Mouse (Mus musculus): ENCODE data around the gene Gm44596.
"Not testable (repeated sequence)": the region's sequence is repeated elsewhere in the genome, so short reads cannot be mapped to it uniquely, and the experiment has no call there.

Gm44596 gene

DNA sequence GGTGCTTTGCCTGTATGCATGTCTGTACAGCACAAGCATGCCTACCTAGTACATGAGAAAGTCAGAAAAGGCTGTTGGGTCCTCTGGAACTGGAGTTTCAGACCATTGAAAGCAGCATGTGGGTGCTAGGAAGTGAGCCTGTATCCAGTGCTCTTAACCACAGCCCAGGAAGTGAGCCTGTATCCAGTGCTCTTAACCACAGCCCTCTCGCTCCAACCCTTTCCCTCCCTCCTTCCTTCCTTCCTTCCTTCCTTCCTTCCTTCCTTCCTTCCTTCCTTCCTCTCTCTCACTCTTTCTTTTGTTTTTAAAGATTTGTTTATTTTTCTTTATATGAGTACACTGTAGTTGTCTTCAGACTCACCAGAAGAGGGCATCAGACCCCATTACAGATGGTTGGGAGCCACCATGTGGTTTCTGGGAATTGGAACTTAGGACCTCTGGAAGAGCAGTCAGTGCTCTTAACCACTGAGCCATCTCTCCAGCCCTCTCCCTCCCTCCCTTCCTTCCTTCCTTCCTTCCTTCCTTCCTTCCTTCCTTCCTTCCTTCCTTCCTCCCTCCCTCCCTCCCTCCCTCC lies 5.4 kb downstream of the Gm44596 start:
- not testable (repeated sequence) for DNase-seq (ENCODE audit: low read depth)

DNA sequence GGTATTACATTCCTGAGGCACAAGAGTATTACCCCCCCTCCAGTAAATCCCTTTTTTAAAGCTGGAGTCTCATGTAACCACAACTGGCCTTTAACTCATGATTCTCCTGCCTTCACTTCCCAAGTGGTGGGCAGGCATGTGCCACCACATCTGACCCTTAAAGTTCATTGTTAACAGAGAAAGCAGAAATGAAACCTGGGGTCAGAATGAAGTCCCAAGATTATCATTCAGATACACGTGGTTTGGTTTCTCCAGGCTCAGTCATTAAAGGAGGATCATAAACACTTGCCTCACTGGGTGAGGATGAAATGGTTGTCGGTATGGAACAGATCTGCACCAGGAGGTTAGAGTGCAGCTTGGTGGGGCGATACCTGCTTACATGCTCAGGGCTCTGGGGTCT lies 6.0 kb downstream of the Gm44596 start:
- no peak for DNase-seq (ENCODE audit: low read depth)

DNA sequence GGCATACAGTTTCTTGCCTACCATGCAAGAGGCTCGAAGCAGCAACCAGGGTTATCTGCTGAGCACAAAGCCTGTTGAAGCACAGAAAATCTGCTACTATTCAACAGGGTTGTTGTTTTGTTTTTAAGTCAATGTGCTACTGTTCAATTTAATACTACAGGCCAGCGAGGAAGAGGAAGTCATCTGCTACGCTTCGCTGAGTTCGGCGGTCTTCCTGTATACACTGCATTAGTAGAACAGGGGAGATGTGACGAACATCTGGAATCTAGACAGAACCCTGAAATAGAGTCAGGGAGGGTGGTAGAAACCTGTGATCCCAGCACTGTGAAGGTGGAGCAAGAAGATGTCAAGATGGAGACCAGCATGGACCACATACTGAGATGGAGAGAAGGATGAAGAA lies 8.4 kb downstream of the Gm44596 start:
- no peak for DNase-seq (ENCODE audit: low read depth)

DNA sequence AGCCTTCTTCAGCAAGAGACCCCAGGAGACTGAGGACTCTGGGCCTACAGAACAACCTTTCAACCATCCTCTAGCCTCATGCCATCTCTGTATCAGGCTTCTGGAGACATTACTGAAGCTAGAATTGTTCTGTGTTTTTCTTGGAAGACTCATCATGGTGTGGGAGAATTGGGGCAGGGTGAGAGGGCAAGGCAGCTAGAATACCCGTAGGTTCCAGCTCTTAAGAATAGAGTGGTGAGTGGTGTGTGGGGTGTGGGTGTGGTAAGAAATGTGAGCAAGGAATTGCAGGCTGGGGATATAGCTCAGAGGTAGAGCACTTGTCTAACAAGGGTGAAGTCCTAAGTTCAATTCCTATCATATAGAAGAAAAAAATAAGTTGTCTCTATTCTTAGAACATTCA lies 9.7 kb downstream of the Gm44596 start:
- DNase-seq (ENCODE audit: low read depth), result no peak

DNA sequence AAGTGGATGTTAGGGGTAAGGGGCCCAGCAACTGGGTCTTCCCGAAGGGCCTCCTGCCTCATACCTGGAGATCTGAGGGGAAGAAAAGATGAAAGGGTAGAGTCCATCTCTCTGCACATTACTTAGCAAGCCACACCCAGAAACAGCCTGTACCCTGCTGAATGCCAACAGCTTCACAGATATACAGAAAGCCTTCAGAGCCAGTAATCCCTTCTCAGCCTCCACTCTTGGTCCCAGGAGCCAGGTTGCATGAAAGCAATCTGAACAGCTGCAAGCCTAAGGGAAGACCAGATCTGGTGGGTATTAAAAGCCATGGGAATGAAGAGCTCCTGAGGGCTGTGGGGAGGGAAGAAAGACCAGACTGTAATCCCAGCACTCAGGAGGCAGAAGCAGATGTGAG lies 13.9 kb downstream of the Gm44596 start:
- no peak for DNase-seq (ENCODE audit: low read depth)

DNA sequence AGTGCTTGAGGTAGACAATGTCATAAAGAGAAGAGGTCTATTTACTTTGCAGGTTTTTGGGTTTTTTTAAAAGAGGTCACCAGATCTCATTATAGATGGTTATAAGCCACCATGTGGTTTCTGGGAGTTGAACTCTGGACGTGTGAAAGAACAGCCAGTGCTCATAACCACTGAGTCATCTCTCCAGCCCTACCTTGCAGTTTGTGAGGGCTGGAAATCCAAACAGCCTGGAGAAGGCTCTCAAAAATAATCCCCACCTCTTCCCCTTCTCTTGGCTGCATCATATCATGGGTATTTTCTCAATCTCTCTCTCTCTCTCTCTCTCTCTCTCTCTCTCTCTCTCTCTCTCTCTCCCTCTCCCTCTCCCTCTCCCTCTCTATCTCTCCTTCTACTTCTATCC lies 15.4 kb downstream of the Gm44596 start:
- no peak for DNase-seq (ENCODE audit: low read depth)

DNA sequence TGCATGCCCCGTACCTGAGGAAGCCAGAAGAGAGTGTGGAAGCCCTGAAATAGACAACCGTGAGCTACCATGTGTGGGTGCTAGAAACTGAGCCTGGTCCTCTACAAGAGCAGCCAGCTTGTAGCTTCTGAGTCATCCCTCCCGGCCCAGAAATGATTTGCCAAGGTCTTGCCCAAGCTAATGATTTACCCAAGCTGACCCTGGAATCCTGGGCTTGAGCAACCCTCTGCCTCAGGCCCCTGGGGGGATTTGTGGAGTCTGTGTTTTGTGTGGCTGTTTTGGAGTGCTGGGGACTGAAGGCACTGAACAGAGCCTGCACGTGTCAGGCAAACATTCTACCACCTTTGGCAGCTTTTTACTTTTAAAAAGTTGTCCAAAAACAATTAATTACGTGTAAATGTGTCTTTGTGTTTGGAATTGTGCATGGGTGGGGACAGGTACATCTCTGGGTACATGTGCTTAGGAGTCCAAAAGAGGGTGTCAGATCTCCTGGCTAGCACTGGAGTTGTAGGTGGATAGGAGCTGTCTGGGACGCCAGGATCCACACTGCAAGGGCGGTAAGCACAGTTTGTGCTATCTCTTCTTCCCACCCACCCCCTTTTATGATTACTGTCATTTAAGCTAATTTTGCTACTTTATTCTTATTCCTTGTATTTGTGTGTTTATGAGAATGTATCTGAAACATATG lies 22.4 kb downstream of the Gm44596 start:
- DNase-seq (ENCODE audit: low read depth), result no peak

DNA sequence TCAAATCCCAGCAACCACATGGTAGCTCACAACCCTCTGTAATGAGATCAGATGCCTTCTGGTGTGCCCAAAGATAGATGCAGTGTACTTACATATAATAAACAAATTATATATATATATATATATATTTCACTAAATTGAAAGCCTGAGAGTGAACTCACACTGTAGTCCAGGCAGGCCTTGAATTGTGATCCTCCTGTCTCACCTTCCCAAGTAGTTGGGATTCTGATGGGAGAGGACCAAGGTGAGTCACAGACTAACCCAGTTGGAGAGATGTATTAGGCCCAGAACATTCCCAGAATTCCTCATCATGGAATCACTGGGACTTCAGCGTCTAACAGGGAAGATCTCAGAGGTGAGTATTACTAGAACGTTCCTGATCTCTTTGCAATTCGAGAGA lies 23.7 kb downstream of the Gm44596 start, which contains the start of gene Nrip2:
TSS of gene Nrip2 (plus strand) at position 301 of the 400 bp plus-strand sequence.
- no peak for DNase-seq (ENCODE audit: low read depth)

DNA sequence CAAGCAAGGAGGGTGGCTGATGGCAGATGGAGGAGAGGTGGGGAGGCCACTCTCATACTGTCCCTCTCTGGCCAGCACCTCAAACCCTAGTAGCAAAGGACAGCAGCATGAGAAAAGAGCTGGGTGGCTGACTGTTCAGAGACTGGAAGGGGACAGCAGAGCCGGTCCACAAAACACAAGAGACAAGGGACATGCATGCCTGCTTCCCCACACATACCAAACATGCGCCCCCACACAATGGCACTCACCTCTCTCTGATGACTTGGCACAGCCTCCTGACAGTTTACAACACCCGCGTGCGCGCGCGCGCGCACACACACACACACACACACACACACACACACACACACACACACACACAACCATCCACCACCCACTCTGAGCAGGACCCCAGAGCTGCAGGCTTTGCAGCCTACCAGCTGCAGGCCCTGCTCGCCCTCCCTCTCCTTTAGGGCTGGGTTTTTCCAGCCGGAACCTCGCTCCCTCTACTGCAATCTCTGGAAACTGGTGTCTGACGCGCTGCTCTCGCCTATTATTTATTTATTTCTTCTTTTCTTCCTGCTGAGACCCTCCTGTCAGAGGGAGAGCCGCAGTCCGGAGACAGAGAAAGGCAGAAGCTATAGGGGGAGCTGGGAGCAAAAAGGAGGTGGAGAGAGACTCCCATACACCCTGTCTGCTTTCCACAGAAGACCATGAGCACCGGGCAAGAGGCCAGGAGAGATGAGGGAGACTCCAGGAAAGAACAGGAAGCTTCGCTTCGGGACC lies 24.3 kb downstream of the Gm44596 start:
- DNase-seq (ENCODE audit: low read depth), result no peak

DNA sequence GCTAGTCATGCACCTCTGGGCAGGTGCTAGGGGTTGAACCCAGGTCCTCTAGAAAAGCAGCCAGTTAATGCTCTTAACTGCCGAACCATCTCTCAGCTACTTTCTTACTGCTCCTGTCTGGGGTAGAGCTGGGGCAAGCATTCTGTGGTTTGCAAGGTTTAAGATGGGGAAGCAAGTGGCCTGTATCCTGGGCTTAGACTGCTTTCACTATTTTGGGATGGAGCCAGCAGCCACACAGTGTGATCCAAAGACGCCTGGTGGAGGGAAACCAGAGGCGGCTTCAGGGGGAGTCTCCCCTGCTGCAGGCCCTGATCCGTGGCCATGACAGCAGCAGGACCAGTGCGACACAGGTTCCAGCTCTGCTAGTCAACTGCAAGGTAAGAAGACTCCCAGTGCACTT lies 29.4 kb downstream of the Gm44596 start:
- DNase-seq (ENCODE audit: low read depth), result no peak

DNA sequence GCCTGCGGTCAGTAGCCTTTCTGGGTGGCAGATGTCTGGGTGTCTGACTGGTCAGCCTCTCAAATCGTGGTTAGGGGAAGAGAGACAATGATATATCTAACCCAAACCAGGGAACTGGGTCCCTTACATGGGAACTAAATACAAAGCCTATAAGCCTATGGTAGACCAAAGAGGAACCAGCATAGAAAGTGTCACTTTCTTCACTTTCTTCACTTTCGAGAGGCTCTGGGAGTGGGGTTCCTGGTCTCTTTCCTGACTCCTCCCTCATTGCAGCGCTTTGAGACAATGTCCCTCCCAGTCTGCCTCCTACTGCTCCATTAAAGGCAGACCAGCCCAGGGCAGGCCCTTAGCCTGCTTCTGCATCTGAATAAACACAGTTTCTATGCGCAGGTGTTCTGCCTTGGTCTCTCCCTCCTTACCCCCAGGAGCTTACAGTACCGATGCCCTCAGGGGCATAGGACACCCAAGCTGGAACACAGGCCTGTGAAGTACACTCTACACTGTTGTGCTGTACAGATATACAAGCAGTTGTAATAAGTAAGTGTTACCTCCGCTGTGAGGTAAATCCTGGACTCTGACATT lies 33.3 kb downstream of the Gm44596 start:
- no peak for DNase-seq (ENCODE audit: low read depth)

DNA sequence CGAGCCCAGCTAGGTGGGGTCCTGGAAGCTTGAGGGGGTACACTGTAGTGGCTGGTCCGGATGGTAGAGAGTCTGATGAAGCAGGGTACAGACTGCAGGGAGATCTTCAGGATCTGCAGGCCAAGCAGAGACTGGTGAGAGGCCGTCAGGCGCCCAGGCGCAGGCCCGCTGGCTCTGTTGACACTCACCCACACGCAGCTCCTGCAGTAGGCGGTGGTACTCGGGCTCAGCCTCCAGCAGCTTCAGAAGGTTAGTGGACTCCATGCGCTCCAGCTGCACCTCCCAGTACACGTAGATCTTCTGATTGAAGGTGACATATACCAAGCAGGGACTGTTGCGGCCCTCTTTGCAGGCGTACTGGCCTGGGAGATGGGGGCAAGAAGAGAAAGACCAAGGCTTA lies 35.0 kb downstream of the Gm44596 start:
- no peak for DNase-seq (ENCODE audit: low read depth)

DNA sequence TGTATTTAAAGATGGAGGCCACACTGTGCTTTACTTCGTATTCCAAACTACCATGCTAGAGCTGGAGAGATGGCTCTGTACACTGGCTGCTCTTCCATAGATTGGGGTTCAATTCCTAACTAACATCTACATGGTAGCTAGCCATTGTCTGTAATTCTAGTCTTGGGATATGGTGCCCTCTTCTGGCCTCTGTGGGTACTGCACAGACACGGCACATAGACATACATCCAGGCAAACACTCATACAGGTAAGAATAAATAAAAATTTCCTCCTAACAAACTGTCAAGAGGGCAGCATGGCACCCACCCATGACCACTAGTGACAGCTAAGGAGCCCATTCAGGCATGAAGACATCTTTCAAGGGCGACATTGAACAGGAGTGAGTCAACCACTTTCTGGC lies 35.8 kb downstream of the Gm44596 start:
- peak; percentile 84 for DNase-seq (ENCODE audit: low read depth)

DNA sequence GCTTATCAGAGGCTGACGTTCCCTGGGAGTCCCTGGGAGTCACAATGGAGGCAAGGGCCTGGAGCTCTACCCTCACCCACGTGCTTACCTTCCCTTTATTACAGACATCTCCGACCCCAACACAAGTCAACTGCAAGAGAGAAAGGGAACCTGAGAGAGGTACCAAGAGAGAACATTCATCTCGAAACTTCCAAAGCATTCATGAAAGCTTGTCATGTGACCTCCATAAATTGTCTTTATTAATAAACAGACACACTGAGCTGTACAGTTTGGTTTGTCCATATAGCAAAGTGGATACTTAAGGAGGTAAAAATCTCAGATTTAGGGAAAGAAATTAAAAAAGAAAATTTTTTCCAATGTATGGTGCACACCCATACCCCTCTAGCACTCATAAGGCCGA lies 40.9 kb downstream of the Gm44596 start:
- DNase-seq (ENCODE audit: low read depth), result no peak

DNA sequence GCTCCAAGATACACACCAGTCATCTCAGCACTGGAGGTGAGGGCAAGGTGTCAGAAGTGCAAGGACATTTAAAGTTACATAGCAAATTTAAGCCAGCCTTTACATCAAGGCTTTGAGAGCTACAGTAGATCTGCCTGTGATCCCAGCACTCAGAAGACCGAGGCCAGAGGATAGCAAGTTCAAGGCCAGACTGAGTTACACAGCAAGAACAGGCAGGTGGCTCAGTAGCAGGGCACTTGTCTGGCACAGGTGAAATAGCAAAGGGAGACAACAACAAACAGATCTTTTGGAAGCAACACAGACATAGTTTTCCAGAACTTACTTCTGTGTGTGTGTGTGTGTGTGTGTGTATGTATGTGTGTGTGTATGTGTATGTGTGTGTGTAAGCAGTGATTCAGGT lies 42.8 kb downstream of the Gm44596 start:
- DNase-seq (ENCODE audit: low read depth), result no peak

DNA sequence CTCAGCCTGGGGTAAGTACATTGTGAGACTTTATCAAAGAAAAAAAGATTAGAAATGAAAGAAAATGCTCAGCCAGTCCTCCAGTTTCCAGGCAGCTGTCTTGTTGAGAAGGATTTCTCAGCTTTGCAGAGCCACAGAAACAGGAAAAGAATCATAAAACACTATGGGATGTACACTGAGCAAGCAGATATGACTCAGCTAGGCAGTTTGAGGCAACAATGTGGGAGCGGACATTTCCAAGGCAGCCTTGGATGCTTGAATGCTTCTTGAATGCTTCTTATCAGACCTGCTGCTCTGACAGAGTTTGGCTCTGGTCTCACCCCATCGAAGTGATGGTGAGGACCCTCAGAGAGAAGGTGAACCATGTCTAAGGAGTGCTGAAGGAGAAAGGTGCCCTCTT lies 45.7 kb downstream of the Gm44596 start:
- no peak for DNase-seq (ENCODE audit: low read depth)

DNA sequence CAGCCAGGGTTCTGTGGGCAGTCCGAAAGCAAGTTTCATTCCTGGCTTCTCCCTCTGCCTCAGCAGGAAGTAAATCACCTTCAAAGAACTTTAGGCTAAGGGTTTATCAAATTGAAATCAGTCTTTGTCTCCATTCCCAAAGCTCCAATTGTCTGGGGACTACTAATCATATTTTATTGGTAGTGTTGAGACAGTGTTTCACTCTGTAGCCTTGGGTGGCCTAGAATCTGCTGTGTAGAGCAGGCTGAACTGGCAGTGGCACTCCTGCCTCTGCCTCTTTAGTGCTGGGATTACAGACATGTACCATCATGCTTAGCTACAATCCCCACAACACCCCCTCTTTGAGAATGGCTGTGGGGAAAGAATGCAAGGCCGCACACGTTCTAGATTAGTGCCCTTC lies 46.2 kb downstream of the Gm44596 start:
- no peak for DNase-seq (ENCODE audit: low read depth)

DNA sequence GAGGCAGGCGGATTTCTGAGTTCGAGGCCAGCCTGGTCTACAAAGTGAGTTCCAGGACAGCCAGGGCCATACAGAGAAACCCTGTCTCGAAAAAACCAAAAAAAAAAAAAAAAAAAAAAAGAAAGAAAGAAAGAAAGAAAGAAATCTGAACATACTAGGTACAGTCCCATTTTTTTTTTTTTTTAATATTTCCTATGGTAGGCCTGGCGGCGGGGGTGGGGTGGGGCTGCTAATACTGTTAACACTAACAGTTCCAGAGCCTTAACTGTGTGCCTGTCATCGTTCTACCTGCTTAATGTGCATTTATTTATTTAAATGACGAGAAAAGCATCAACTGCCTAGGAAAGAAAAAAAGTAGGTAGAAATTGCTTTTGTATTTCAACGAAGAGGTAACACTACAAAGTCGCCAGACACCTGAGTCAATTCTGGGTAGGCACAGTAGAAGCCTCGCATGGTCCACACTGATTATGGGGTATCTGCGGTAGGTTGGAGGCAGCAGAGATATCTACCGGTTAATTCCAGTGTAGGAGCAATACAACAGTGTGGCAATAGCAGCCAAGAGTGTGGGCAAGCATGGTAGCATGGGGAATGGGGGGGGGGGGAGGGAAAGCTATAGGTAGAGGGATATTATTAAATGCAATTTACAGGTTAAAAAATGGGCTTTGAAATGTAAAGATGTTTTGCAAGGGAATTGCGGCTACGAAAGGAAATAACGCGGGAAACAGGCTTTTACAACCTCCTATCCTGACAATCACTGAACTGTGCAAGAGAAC lies 48.4 kb downstream of the Gm44596 start:
- DNase-seq (ENCODE audit: low read depth), result no peak

DNA sequence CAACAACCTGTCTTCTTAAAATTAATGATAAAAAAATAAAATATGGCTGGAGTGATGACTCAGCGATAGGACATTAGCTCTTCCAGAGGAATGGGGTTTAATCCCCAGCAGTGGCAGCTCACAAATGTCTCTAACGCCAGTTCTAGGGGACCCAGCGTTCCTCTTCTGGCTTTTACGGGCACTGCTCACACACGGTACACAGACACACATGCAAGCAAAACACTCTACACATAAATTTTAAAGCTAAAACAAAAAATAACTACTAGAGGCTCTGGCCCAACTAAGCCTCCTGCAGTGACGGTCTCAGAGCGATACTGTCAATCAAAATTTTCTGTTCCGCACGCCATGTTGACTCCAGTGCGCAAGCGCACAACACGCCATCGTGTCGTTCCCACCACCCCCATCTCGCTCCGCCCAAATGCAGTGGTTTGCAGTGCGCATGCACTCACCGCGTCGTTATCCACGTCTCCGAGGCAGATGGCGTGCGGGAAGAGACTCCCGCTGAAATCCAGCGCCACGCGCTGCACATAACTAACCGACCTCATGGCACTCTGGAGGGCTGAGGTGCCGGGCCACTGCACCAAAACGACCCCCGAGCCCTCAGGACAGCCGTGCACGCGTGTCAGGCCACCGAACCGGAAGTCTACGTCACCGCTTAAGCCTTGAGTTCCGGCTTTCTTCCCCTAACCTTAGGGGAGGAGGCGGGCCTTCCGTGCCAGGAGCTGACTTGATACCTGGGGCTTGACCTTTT lies 49.1 kb downstream of the Gm44596 start, which contains the start of gene Itfg2:
TSS of gene Itfg2 (minus strand) at position 663 of the 751 bp plus-strand sequence.
- DNase-seq (ENCODE audit: low read depth), result peak; percentile 100

DNA sequence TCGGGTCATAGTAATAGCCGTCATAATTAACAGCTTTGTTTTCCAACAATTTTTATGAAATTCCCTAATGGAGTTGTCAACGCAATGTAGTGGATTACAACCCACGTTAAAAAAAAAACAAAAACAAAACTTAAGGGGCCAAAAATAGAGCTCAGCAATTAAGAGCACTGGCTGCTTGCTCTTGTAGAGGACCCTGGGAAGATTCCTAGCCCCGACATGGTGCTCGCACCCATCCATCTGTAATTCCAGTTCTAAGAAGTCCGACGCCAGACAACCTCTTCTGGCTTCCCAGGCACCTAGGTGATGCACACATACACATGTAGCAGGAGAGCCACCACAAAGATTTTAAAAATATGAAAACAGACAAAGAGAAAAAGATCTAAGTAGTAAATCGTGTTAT lies 49.7 kb downstream of the Gm44596 start:
- DNase-seq (ENCODE audit: low read depth), result no peak

DNA sequence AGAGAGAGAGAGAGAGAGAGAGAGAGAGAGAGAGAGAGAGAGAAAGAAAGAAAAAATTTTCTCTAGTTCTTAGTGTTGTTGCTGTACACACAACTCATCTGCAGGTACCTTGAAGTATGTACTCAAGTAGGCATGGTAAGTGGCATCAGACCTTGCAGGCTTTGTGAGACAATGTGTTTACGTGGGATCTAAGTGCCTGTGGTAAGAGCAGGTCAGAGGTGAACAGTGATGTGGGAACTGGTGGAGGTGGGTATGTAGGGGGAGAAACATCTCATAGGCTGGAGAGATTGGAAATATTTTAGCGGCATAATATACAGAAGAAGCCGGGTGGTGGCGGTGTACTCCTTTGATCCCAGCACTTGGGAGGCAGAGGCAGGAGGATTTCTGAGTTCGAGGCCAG lies 52.3 kb downstream of the Gm44596 start:
- DNase-seq (ENCODE audit: low read depth), result no peak
